Mouse (Mus musculus) left cerebral cortex, adult 18-20 months (tissue): Measurements from ENCODE around the gene Dscam. TPM values are rescaled to one million over a fixed set of nuclear protein-coding genes. Genes with fewer than 3 reads are reported as not detected.

Source experiments
- DNase-seq, 2 experiments: peaks; one replicate each; pipeline ENCODE4 v3.0.0; 2021 to 2022; ENCODE audit warnings: low spot score in 2 of 2, mixed read lengths in 1 of 2
- total RNA-seq, 2 experiments: library from RNA; stranded (reverse); gene quantifications; 2 replicates each; pipeline ENCODE4 v1.2.3; 2021

Dscam gene
- total RNA-seq, 2 experiments from 2014 or later = 35.7 to 37.9 TPM

DNA sequence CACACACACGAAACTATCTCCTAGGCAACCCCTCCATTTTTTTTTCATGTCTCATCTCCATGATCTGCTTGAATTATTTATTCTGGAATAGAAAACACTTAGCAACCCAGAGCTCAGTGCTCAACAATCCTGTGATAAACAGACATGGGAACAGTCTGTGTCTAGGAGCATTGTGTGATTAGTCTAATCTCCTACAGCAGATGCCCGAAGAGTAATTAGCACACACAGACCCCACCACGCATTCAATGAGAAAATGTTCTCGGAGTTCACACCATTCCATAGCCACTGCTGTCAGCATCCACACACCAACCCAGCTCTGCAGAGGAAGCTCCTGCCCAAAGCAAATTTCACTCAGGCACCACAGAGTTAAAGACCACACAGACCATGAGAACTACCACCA is 146.1 kb downstream of the Dscam start:
- no peak for DNase-seq

- DNase-seq = no peak
These were observed 149.1 kb downstream of the Dscam start for GRCm38 (mm10) chr16:97021496-97021895.

- no peak for DNase-seq
These were observed 152.2 kb downstream of the Dscam start for GRCm38 (mm10) chr16:97018304-97018703.

GRCm38 (mm10) chr16:97017171-97017738 is 153.3 kb downstream of the Dscam start:
- no peak for DNase-seq

DNA sequence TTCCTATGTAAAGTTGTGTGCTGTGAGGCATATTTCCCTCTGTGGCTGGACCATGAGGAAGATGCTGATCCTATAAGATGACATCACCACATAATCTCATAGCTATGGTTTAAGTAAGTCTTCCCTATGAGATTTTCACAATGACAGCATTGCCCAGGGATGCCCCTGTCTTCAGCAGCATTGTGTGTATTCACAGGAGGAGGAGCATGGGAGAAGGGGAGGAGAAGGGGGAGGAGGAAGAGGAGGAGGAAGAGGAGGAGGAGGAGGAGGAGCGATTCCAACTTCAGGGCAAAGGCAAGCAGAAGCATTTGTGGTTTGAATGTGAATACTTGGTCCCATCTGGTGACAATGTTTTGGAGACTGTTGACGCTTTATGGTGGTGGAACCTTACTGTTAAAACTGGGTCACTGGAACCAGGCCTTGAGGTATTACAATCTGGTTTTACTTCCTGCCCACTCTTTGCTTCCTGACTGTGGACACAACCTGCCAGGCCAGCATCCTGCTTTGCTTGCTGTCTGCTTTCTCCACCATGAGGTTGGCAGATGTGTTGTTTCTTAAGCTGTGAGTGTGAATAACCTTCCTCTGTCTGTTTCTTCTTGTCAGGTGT is 154.2 kb downstream of the Dscam start:
- no peak for DNase-seq

DNA sequence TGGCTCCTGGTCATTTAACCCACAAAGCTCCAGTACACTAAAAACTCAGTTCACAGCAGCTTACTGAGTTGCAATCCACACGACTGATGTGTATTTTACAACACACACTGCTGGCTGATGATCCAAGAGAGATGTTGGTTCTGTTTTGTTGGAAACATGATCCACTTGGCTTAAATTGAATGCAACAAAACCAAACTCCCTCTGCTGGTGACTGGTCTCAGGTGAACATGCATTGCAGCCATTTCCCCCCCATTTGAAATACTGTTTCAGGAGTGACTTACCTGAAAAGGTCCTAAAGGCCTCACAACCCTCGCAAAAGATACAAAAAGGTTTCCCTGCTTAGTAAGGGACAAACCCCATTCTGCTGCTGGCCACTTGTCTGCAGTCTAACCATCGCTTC is 156.2 kb downstream of the Dscam start:
- DNase-seq = no peak

- peak; percentile 11 to 41 for DNase-seq
These were observed 161.2 kb downstream of the Dscam start for GRCm38 (mm10) chr16:97009116-97010055.

DNA sequence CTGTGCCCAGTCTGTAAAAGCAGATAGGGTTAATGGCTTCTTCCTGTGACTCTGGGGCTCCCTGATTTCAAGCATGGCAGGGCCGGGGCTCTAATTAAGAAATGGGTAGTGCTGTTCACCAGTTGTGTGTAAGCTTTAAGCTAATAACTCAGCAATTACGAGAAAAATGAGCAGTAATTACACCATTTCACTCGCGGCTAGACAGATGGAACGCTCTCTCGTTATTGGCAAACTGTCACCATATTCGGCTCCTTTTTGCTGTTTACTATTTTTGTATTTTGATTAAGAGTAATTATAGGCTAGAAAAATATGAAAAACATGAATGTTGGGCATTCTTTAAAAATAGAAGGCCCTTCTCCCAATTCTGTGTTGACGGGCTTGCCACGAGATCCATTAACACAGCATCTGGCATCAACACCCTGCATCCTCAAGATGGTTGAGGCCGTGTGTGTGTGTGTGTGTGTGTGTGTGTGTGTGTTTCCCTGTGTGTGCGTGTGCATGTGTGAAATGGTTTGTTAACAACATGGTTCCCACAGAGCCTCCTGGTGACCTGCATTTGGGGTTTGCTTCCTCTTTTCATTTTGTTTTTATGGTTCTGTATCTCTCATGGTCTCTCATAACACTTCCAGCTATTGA is 162.5 kb downstream of the Dscam start:
- no peak for DNase-seq

- DNase-seq = no peak
These were observed 163.7 kb downstream of the Dscam start for GRCm38 (mm10) chr16:97006854-97007182.

DNA sequence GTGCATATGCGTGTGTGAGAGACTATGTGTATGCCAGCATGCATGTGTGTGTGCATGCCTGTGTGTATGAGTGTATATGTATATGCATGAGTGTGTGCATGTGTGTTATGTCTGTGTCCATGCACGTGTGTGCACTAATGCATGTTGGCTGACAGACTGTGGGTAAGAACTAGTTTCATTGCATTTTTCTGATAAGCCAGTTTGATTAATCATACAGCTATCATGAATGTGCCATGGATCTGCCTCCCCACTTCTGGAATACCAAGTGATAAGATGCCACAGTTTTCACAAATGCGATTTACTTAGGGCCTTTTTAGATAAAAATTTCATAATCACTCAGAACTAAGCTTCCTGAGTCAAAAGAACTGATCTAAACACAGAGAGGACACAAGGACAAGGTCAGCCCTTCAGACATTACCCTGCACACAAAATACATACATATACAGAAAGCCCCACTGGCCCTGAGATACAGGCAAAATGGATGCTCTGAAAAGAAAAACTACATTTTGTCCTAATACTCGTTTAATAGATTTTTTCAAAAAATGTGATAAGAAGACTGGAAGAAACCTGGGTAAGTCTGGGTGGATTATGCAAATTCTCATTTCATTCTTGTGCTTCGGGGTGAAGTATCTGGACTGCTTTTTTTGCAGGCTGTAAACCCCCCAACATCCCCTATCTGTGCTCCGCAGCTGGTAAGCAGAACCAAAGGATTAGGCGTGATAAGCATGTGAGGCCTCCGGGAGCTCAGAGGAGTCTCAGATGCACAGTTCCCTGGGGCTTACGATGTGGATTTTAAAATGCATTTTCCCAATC is 164.3 kb downstream of the Dscam start:
- DNase-seq = no peak

GRCm38 (mm10) chr16:97003965-97004364 is 166.6 kb downstream of the Dscam start:
- no peak for DNase-seq

DNA sequence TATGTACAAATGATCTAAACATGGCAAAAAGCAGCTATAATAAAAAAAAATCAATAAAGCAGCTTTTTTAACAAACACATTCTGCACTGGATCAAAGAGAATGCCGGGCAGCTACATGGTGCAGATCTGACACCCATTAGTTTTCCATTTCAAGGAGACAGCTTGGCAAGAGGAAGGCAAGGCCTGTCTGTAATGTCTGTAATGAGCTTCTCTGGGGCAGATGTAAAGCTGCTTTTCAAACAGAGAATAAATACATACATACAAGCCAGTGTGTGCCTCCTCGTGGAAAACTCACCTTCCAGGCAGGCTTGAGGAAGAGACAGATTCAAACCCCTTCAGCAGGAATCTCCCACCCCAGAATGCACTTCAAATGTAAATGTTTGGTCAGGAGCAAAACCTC is 167.7 kb downstream of the Dscam start:
- DNase-seq = no peak

DNA sequence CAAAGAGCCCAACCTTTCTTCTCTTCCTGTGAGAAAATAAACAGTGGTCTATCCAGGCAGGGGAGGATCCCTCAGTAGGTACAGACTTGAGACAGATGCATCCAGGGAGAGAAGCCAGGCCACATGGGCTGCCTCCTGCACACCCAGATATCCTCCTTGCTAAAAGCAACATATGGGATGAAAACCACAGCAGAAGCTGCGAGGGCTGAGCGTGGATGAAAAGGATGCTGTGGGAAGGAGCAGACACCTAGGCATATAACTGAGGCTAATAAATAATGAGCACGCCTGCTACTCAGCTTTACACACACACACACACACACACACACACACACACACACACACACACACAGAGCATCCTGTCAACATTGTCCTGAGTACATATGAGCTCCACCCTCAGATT is 168.4 kb downstream of the Dscam start:
- DNase-seq = peak; percentile 75 to 88

- DNase-seq = peak; percentile 57 to 62
These were observed 173.7 kb downstream of the Dscam start for GRCm38 (mm10) chr16:96996854-96997253.

GRCm38 (mm10) chr16:96995858-96996257 is 174.7 kb downstream of the Dscam start:
- no peak for DNase-seq

- DNase-seq = no peak
These were observed 183.2 kb downstream of the Dscam start for GRCm38 (mm10) chr16:96987396-96987795.

DNA sequence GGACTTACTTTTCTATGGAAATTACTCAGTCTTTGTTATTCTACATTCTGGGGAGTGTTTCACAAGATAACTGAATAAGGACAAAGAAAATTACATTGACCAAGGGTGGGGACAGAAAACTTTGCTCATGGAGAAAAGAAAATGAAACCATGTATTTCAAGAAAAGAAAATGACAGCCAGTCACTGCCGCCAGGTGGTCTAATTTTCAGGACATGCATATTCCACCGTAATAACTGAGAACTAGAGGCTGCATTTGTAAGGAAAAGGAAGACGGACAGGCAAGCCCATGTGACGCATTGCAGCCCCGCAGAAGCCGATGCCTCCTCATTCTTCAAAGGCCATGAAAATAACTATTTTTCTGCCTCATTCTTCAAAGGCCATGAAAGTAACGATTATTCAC is 197.3 kb downstream of the Dscam start:
- DNase-seq = no peak

GRCm38 (mm10) chr16:96971768-96972167 is 198.8 kb downstream of the Dscam start:
- DNase-seq = no peak

DNA sequence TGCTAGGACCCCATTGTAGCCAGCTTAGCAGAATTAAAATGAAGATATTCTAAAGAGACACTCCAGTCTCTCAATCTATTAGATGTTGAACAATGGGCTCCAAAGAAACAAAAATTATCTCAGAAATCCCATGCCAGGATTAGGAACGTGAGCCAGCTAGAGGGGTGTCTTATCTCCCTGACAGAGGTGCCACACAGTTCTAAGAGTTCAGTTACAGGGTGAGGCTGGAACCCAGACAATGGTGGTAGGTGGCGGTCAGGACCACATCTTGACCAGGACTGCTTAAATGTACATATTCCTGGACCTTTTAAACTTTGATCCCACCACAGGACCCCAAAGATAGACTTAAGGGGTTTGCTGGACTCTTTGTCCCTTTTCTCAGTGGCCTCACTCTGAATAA is 200.1 kb downstream of the Dscam start:
- DNase-seq = no peak

- DNase-seq = no peak
These were observed 200.9 kb downstream of the Dscam start for GRCm38 (mm10) chr16:96969643-96970042.

DNA sequence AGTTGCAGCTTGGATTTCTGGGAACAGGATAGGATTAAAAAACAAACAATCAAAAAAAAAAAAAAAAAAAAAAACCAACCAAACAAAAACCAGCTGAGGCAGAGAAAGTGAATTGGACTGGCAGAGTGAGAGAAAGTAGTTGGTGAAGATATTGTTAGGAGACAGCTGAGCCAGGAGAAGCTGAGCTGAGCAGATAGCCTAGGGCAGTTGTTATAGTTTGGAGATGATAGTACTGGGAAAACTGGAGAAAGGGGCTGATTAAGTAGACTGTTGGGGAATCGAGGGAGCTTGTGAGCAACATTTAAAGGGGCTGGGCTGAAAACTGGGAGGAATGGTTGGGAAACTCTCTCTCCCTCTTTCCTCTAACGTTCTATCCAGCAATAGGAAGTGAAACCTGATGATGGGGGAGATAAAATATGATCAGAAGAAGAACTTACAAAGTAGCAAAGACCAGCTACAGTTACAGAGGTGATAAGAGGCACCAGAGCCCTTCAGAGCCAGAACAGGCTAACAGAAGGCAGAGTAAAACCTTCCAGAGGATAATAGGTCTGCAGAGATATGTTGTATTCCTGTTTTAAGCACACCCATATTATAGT is 201.6 kb downstream of the Dscam start:
- DNase-seq = no peak
